Mouse (Mus musculus) layer of hippocampus, postnatal 10 days (tissue): ENCODE results near the gene Rpl3l. TPM values are rescaled to one million over a fixed set of nuclear protein-coding genes. Genes with fewer than 3 reads are reported as not detected.

Experiments
- total RNA-seq, 2 experiments: library from RNA; stranded (reverse); gene quantifications; 2 replicates each; pipeline ENCODE4 v1.2.3; 2021

The Rpl3l gene
- total RNA-seq, 2 experiments from 2014 or later = 0.53 to 0.62 TPM

Other genes with a start within 250 kb of the Rpl3l start
- 10 to 100 TPM; 29.1 to 30.8 TPM for gene Mlst8, start 248.7 kb upstream of the Rpl3l start, total RNA-seq
- gene Caskin1, start 239.2 kb upstream of the Rpl3l start, total RNA-seq = 100 to 1,000 TPM; 170 to 175 TPM
- gene Traf7, start 199.9 kb upstream of the Rpl3l start, total RNA-seq = 100 to 1,000 TPM; 110 to 112 TPM
- 10 to 100 TPM; 48.9 to 49.0 TPM for gene Rab26, start 193.6 kb upstream of the Rpl3l start, total RNA-seq
- 10 to 100 TPM; 61.6 to 91.2 TPM for gene Pkd1, start 178.0 kb upstream of the Rpl3l start, total RNA-seq
- 100 to 1,000 TPM; 171 to 176 TPM for gene Tsc2, start 95.2 kb upstream of the Rpl3l start, total RNA-seq
- 1 to 10 TPM; 4.9 to 7.8 TPM for gene Nthl1, start 95.1 kb upstream of the Rpl3l start, total RNA-seq
- gene Slc9a3r2, start 77.5 kb upstream of the Rpl3l start, total RNA-seq = 10 to 100 TPM; 48.5 to 49.4 TPM
- 1 to 10 TPM; 1.3 to 1.6 TPM for gene Npw, start 69.4 kb upstream of the Rpl3l start, total RNA-seq
- 10 to 100 TPM; 40.1 to 43.6 TPM for gene Zfp598, start 58.1 kb upstream of the Rpl3l start, total RNA-seq
- gene Syngr3, start 37.9 kb upstream of the Rpl3l start, total RNA-seq = 100 to 1,000 TPM; 211 to 212 TPM
- gene Gfer, start 31.7 kb upstream of the Rpl3l start, total RNA-seq = 10 to 100 TPM; 19.3 to 22.4 TPM
- gene Noxo1, start 31.6 kb upstream of the Rpl3l start, total RNA-seq = 1 to 10 TPM; 4.8 to 5.0 TPM
- 10 to 100 TPM; 28.5 to 34.3 TPM for gene Tbl3, start 20.2 kb upstream of the Rpl3l start, total RNA-seq
- not detected for gene Rnf151, start 9.8 kb upstream of the Rpl3l start, total RNA-seq
- 100 to 1,000 TPM; 563 to 651 TPM for gene Rps2, start 9.7 kb upstream of the Rpl3l start, total RNA-seq
- gene Ndufb10, start 3.3 kb upstream of the Rpl3l start, total RNA-seq = 100 to 1,000 TPM; 180 to 197 TPM
- gene Msrb1, start 8.8 kb downstream of the Rpl3l start, total RNA-seq = 10 to 100 TPM; 46.7 to 47.5 TPM
- gene Hs3st6, start 25.2 kb downstream of the Rpl3l start, total RNA-seq = under 1 TPM in 1 of 2 experiments, not detected in 1; 0.40 TPM
- not detected for gene Meiob, start 76.5 kb downstream of the Rpl3l start, total RNA-seq
- gene Hagh, start 112.3 kb downstream of the Rpl3l start, total RNA-seq = 10 to 100 TPM; 81.5 to 87.7 TPM
- gene Fahd1, start 122.5 kb downstream of the Rpl3l start, total RNA-seq = 10 to 100 TPM; 15.6 to 16.2 TPM
- not detected for gene Igfals, start 138.2 kb downstream of the Rpl3l start, total RNA-seq
- gene Nubp2, start 158.5 kb downstream of the Rpl3l start, total RNA-seq = 10 to 100 TPM; 40.4 to 40.5 TPM
- 10 to 100 TPM; 36.4 to 36.9 TPM for gene Spsb3, start 158.8 kb downstream of the Rpl3l start, total RNA-seq
- 10 to 100 TPM; 61.6 to 62.1 TPM for gene Eme2, start 167.3 kb downstream of the Rpl3l start, total RNA-seq
- 10 to 100 TPM; 74.1 to 77.8 TPM for gene Mrps34, start 167.3 kb downstream of the Rpl3l start, total RNA-seq
- 10 to 100 TPM; 40.8 to 44.2 TPM for gene Nme3, start 168.7 kb downstream of the Rpl3l start, total RNA-seq
- gene Mapk8ip3, start 209.2 kb downstream of the Rpl3l start, total RNA-seq = 100 to 1,000 TPM; 276 to 287 TPM
- gene Jpt2, start 232.9 kb downstream of the Rpl3l start, total RNA-seq = 10 to 100 TPM; 13.0 to 14.1 TPM